Mouse (Mus musculus): Measurements from ENCODE around the gene Dip2b. TPM values are rescaled to one million over a fixed set of nuclear protein-coding genes. Genes with fewer than 3 reads are reported as not detected.

Gene Dip2b
- polyA plus RNA-seq, 1 experiment from 2014 or later: 32.6 TPM

DNA sequence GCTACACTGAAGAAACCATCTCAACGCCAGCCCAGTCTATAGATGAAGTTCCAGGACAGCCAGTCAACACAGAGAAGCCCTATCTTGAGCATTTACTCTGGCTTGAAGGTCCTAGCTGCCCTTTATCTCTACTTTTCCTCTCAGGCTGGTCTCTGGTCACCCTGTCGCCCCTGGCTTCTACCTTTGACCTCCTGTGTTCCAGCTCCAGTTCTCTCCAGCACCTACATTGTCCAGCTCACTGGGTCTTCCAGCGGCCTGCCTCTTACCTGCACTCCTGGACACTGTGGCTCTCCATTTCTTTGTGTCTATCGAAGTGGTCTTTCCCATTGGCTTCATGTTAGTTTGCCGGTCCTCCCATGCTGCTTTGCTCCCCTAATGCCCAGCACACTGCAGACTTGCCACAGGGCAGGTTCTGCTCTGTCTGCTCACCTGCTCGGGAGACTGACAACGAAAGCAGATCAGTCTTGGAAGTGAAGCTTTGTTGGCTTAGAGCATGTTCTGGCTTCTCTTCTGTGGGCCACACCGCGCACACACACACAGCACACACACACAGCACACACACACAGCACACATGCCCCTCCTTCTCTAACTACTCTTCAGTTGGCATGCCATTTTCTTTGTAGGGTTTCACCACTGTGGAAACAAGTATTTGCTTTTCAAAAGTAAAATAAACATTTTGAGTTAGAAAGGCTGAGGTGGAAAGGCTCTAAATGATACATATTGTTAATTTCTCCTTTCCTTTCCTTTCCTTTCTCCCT lies 35.4 kb downstream of the Dip2b start:
- WGBS: 90% methylated on average over 9 of the region's 9 CpGs
- no peak overlapping the region for H3K27ac ChIP-seq (ENCODE audit: low read depth, low read length)
- no peaks in the 10 kb centered on the region for H3K27me3 ChIP-seq (ENCODE audit: control insufficient read depth, insufficient read depth, low read length)
- no peak overlapping the region for H3K4me3 ChIP-seq (ENCODE audit: low read depth, low read length)
- H3K36me3 ChIP-seq (ENCODE audit: control insufficient read depth, insufficient read depth, low read length): no peaks in the 10 kb centered on the region
- H3K9ac ChIP-seq (replicated peaks; ENCODE audit: low read depth, low read length): no peak overlapping the region
- no peak for ATAC-seq (ENCODE audit: low read depth)
- no peak overlapping the region for H3K4me2 ChIP-seq (ENCODE audit: low read depth, low read length)
- peaks cover 11% of the 10 kb centered on the region for H3K4me1 ChIP-seq (ENCODE audit: control insufficient read depth, insufficient read depth, low read length)
- no peaks in the 10 kb centered on the region for H3K9me3 ChIP-seq (ENCODE audit: control insufficient read depth, low read length)

DNA sequence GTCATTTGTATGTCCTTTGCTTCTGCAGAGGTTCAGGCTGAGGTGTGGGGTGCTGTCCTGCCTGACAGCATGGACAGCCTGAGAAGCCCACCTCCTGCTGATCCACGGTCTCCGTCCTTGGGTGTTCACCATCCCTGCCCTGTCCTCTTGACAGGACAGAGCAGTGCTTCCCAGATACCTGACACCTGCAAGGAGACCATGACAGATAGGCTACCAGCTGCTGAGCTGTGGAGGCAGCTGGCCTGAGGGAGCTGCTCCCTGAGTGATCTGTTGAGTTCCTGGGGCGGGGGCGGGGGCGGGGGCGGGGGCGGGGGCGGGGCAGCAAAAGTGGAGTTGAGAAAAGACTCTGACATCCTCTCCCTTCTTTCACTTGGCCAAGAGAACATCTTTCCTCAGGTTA lies 36.3 kb downstream of the Dip2b start:
- H3K27ac ChIP-seq (ENCODE audit: low read depth, low read length): no peak overlapping the region
- H3K27me3 ChIP-seq (ENCODE audit: control insufficient read depth, insufficient read depth, low read length): no peaks in the 10 kb centered on the region
- no peaks in the 10 kb centered on the region for H3K36me3 ChIP-seq (ENCODE audit: control insufficient read depth, insufficient read depth, low read length)
- ATAC-seq (ENCODE audit: low read depth): no peak
- H3K9ac ChIP-seq (replicated peaks; ENCODE audit: low read depth, low read length): no peak overlapping the region
- H3K4me2 ChIP-seq (ENCODE audit: low read depth, low read length): no peak overlapping the region
- 25% methylated on average over 8 of the region's 8 CpGs for WGBS
- peaks cover 11% of the 10 kb centered on the region for H3K4me1 ChIP-seq (ENCODE audit: control insufficient read depth, insufficient read depth, low read length)
- H3K9me3 ChIP-seq (ENCODE audit: control insufficient read depth, low read length): no peaks in the 10 kb centered on the region
- no peak overlapping the region for H3K4me3 ChIP-seq (ENCODE audit: low read depth, low read length)

DNA sequence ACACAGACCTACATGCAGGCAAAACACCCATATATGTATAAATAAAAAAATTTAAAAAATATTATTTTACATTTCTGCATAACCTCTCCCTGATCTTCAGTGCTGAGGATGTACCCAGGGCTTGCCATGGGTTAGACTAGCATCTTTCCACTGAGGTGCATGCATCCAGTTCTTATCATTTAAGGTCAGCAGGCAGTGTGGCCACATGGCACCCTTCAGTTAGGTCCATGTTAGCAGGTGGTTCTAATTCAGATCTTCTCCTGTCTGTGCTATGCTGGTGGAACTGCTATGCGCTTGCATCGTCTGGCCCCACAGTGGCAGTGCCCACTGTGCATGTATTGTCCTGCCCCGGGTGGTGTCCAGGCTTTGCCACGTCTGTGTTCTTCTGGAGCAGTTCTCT lies 37.9 kb downstream of the Dip2b start:
- H3K4me3 ChIP-seq (ENCODE audit: low read depth, low read length): no peak overlapping the region
- H3K36me3 ChIP-seq (ENCODE audit: control insufficient read depth, insufficient read depth, low read length): no peaks in the 10 kb centered on the region
- 75% methylated on average over 4 of the region's 4 CpGs for WGBS
- H3K27ac ChIP-seq (ENCODE audit: low read depth, low read length): no peak overlapping the region
- no peak overlapping the region for H3K4me2 ChIP-seq (ENCODE audit: low read depth, low read length)
- H3K4me1 ChIP-seq (ENCODE audit: control insufficient read depth, insufficient read depth, low read length): peaks cover 19% of the 10 kb centered on the region
- H3K27me3 ChIP-seq (ENCODE audit: control insufficient read depth, insufficient read depth, low read length): no peaks in the 10 kb centered on the region
- no peaks in the 10 kb centered on the region for H3K9me3 ChIP-seq (ENCODE audit: control insufficient read depth, low read length)
- ATAC-seq (ENCODE audit: low read depth): no peak
- no peak overlapping the region for H3K9ac ChIP-seq (replicated peaks; ENCODE audit: low read depth, low read length)

DNA sequence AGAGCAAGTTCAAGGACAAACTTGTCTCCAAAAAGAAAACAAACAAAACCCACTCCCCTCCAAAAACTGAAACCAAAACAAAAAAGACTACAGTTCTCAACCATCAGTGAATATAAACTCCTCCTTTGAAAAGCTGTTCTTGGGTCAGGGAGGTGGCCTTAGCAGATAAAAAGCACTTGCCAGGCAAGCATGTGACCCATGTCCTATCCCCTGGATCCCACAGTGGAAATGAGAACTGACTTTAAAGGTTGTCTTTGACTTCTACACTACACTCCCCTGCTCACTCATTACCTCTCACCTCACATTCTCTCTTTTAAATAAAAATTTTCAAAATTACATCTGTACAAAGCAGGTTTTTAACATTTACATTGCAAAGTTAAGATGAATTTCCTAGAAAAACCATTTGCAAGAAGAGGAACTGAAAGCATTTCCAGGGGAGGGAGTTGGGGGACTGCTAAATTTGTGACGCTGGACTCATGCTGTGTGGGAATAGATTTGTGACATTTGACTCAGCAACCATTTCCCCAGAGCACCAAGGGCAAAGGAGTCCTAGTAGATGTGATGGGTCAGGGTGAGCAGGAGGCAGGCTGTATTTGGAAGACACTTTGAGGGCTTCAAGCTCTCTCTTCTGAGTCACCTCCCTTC lies 42.5 kb downstream of the Dip2b start:
- ATAC-seq (ENCODE audit: low read depth): no peak
- Histone ChIP-seq H3K9me3 (ENCODE audit: control insufficient read depth, low read length) (no peaks in the 10 kb centered on the region), H3K36me3 (ENCODE audit: control insufficient read depth, insufficient read depth, low read length) (no peaks in the 10 kb centered on the region), H3K4me2 (ENCODE audit: low read depth, low read length) (no peak overlapping the region), H3K27me3 (ENCODE audit: control insufficient read depth, insufficient read depth, low read length) (no peaks in the 10 kb centered on the region), H3K9ac (replicated peaks; ENCODE audit: low read depth, low read length) (no peak overlapping the region), H3K27ac (ENCODE audit: low read depth, low read length) (no peak overlapping the region), H3K4me3 (ENCODE audit: low read depth, low read length) (no peak overlapping the region), H3K4me1 (ENCODE audit: control insufficient read depth, insufficient read depth, low read length) (peaks cover 16% of the 10 kb centered on the region)
- 58% methylated on average over 1 of the region's 1 CpGs for WGBS

DNA sequence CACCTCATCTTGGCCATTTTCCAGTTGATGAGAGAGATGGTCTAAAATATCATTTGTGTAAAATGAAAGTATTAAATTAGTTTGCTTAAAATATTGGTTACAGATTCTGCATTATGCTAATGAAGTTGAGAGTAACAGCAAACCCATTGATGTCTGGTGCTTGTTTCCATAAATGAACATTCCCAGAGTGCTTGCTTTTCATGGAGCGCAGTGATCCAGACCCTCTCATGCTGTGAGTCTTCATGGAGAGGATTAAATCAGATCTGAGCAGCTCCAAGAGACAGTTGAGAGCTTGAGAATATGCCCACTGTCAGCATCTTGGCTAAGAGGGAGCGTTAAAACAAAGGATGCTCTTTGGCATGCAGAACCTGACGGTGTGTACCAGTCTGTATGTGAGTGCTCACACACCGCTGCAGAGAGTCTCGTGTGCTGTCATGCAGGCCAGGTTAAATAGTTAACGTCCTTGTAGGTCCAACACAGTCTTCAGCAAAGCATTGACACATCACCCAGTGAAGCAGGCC lies 43.1 kb downstream of the Dip2b start:
- WGBS: 58% methylated on average over 6 of the region's 6 CpGs
- Histone ChIP-seq H3K36me3 (ENCODE audit: control insufficient read depth, insufficient read depth, low read length) (no peaks in the 10 kb centered on the region), H3K4me1 (ENCODE audit: control insufficient read depth, insufficient read depth, low read length) (peaks cover 16% of the 10 kb centered on the region), H3K27ac (ENCODE audit: low read depth, low read length) (no peak overlapping the region; the same call in 1 of the 2 replicates), H3K27me3 (ENCODE audit: control insufficient read depth, insufficient read depth, low read length) (no peaks in the 10 kb centered on the region), H3K9ac (replicated peaks; ENCODE audit: low read depth, low read length) (no peak overlapping the region), H3K4me3 (ENCODE audit: low read depth, low read length) (no peak overlapping the region), H3K4me2 (ENCODE audit: low read depth, low read length) (no peak overlapping the region), H3K9me3 (ENCODE audit: control insufficient read depth, low read length) (no peaks in the 10 kb centered on the region)
- no peak for ATAC-seq (ENCODE audit: low read depth)

DNA sequence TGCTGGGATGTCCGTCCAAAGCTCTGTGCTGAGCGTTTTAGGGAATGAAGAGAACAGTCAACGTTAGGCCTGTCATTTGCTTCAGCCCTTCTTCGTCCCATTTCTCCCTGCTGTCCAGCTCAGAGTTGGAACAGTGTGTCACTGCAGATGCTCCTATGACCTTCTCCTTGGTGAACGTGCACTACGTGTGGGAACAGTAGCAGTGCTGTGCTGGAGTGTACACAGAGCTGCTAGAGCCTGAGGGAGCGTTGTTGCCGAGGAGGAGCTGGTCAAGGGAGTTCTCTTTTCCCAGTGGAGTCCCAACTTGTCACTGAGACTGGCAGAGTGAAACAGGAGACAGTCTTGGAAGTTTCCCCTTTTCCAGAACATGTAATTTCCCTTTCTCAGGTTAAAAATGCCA lies 43.6 kb downstream of the Dip2b start:
- H3K27me3 ChIP-seq (ENCODE audit: control insufficient read depth, insufficient read depth, low read length): no peaks in the 10 kb centered on the region
- no peak overlapping the region for H3K27ac ChIP-seq (ENCODE audit: low read depth, low read length)
- no peak overlapping the region for H3K9ac ChIP-seq (replicated peaks; ENCODE audit: low read depth, low read length)
- whole genome bisulfite sequencing: 72% methylated on average over 8 of the region's 8 CpGs
- ATAC-seq (ENCODE audit: low read depth): no peak
- H3K36me3 ChIP-seq (ENCODE audit: control insufficient read depth, insufficient read depth, low read length): no peaks in the 10 kb centered on the region
- H3K4me1 ChIP-seq (ENCODE audit: control insufficient read depth, insufficient read depth, low read length): peaks cover 16% of the 10 kb centered on the region
- no peak overlapping the region for H3K4me2 ChIP-seq (ENCODE audit: low read depth, low read length)
- no peaks in the 10 kb centered on the region for H3K9me3 ChIP-seq (ENCODE audit: control insufficient read depth, low read length)
- no peak overlapping the region for H3K4me3 ChIP-seq (ENCODE audit: low read depth, low read length)

DNA sequence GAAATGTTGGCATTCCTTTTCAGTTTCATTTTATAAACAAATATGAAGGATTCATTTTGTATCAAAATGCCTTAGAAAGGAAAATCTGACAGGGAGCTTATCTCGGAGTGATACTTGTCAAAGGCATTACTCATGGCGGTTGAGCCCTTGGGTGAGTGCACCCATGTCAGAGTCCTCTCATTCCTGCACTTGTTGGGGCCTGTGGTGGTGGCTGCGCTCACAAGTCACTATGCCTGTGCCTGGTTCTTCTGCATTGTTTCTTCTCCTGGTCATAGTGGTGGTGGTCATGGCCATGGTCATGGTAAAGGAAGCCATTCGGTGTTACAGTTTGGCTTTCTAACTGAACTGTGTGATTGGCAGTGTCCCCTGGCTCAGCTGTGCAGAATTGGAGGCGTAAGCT lies 44.3 kb downstream of the Dip2b start:
- H3K4me3 ChIP-seq (ENCODE audit: low read depth, low read length): no peak overlapping the region
- ATAC-seq (ENCODE audit: low read depth): no peak
- no peaks in the 10 kb centered on the region for H3K9me3 ChIP-seq (ENCODE audit: control insufficient read depth, low read length)
- H3K27ac ChIP-seq (ENCODE audit: low read depth, low read length): no peak overlapping the region
- no peak overlapping the region for H3K9ac ChIP-seq (replicated peaks; ENCODE audit: low read depth, low read length)
- H3K36me3 ChIP-seq (ENCODE audit: control insufficient read depth, insufficient read depth, low read length): no peaks in the 10 kb centered on the region
- no peaks in the 10 kb centered on the region for H3K27me3 ChIP-seq (ENCODE audit: control insufficient read depth, insufficient read depth, low read length)
- 94% methylated on average over 5 of the region's 5 CpGs for WGBS
- no peak overlapping the region for H3K4me2 ChIP-seq (ENCODE audit: low read depth, low read length)
- H3K4me1 ChIP-seq (ENCODE audit: control insufficient read depth, insufficient read depth, low read length): peaks cover 16% of the 10 kb centered on the region

DNA sequence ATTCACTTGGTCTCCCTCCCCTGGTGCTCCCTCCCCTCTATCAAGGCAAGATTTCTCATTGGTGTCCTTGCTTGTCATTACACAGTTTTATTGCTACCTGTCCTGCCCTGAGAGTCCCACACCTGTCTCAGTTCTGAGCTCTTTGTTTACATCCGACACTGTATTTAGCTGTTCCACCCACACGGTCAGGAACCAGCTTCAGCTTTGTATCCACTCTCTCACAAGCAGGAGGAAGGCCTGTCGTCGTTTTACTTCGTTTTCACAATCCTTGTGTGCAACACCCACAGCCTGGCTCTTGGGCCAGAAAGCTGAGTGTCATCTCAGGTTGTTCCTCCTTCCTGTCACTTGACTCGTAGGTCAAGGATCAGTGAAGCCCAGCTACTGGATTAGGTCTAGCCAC lies 45.4 kb downstream of the Dip2b start:
- Histone ChIP-seq H3K4me2 (ENCODE audit: low read depth, low read length) (no peak overlapping the region), H3K4me3 (ENCODE audit: low read depth, low read length) (no peak overlapping the region), H3K27ac (ENCODE audit: low read depth, low read length) (no peak overlapping the region), H3K4me1 (ENCODE audit: control insufficient read depth, insufficient read depth, low read length) (peaks cover 16% of the 10 kb centered on the region), H3K9ac (replicated peaks; ENCODE audit: low read depth, low read length) (no peak overlapping the region), H3K27me3 (ENCODE audit: control insufficient read depth, insufficient read depth, low read length) (no peaks in the 10 kb centered on the region), H3K36me3 (ENCODE audit: control insufficient read depth, insufficient read depth, low read length) (no peaks in the 10 kb centered on the region), H3K9me3 (ENCODE audit: control insufficient read depth, low read length) (no peaks in the 10 kb centered on the region)
- WGBS: 80% methylated on average over 6 of the region's 6 CpGs
- ATAC-seq (ENCODE audit: low read depth): no peak

DNA sequence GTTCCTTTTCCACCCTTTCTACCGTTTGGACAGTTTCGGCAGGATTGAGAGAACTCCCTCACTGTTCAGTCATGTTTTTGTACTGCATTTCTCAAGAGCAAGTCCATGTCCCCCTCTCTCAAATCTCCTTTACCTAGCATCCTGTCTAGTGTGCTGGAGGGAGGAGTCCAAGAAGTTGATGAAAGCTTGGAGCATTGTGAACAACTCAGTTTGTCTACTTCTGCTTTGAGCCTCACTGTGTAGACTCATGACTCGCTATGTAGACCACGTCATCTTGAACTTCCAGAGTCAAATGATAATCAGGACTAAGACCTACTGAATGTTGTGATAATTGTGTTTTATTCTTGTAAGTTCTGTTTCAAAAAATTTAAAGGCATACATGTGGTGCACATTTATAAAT lies 46.4 kb downstream of the Dip2b start:
- no peak overlapping the region for H3K4me3 ChIP-seq (ENCODE audit: low read depth, low read length)

More for the DNA sequence above, 46.4 kb downstream of the Dip2b start:
- H3K27ac ChIP-seq (ENCODE audit: low read depth, low read length): no peak overlapping the region
- H3K27me3 ChIP-seq (ENCODE audit: control insufficient read depth, insufficient read depth, low read length): no peaks in the 10 kb centered on the region
- H3K9ac ChIP-seq (replicated peaks; ENCODE audit: low read depth, low read length): no peak overlapping the region
- no peak for ATAC-seq (ENCODE audit: low read depth)
- H3K36me3 ChIP-seq (ENCODE audit: control insufficient read depth, insufficient read depth, low read length): no peaks in the 10 kb centered on the region
- WGBS: 90% methylated on average over 4 of the region's 4 CpGs
- H3K4me2 ChIP-seq (ENCODE audit: low read depth, low read length): no peak overlapping the region
- no peaks in the 10 kb centered on the region for H3K9me3 ChIP-seq (ENCODE audit: control insufficient read depth, low read length)
- peaks cover 22% of the 10 kb centered on the region for H3K4me1 ChIP-seq (ENCODE audit: control insufficient read depth, insufficient read depth, low read length)

Data from neural tube, embryonic 14.5 days (tissue).